Mouse (Mus musculus) liver (tissue): ENCODE data around the gene Tle2.

Source experiments
- DNase-seq: peaks from one replicate; pipeline ENCODE4 v3.0.0-alpha.2; 2020; ENCODE audit warnings: mixed read lengths

Gene Tle2

DNA sequence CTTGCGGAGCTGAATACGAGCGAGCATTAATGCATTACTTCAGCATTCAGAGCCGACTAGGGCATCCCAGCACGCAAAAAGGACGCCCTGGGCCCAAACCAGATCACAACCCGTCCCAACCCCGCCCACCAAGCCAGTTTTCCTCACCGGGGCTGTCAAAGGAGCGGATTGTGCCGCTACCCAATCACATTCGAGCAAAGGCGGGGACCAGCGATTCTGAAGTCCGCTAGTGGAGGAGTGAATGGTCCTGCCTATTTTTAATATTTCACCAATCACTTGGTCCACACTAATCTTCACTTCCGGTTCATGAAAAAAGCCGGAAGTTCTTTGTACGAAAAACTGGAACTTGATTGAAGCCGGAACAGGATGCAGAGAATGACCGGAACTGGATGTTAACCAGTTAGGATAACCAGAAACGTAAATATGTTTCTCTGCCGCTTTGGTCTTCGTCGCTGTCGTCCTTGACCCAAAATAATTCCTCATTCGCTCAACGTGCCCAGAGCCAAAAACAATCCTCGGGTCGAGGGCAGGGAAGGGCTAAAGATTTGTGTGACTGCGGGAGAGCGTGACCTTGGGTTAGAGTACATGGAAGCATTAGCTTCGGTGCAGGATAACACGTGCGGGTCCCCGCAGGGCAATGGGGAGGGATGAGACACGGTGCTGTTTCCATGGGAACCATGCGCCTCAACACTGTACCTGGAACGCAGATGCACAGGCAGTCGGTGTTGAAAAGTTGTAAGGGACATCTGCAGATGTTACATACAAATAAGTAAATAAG lies 31.8 kb downstream of the Tle2 start, which contains the start of gene BC025920:
BC025920 (plus strand) TSS at position 297 of the 778 bp plus-strand sequence.
- DNase-seq, result peak; percentile 97

GRCm38 (mm10) chr10:81608308-81608707 lies 33.9 kb downstream of the Tle2 start:
- no peak for DNase-seq

- DNase-seq, result no peak
These were observed 38.4 kb downstream of the Tle2 start for GRCm38 (mm10) chr10:81612779-81613178.

DNA sequence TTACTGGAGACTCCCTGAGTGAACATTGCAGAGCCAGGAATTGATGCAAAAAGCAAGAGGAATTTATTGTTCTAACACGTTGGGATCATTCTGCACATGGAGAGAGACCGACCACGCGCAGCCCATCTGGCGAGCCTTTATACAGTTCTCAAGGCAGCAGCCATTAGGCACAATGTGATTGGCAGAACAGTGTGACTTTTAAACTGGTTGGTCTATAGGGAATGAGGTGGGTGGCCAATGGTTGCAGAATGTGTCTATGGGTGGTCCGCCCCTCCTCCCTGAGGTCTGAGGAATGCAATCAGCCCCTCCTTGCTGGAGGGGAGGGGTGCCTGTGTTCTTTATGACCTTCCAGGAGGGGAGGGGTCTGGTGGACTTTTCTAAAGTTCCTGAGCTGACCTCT lies 41.1 kb downstream of the Tle2 start:
- DNase-seq, result no peak

- no peak for DNase-seq
These were observed 45.6 kb downstream of the Tle2 start for GRCm38 (mm10) chr10:81619976-81620375.

DNA sequence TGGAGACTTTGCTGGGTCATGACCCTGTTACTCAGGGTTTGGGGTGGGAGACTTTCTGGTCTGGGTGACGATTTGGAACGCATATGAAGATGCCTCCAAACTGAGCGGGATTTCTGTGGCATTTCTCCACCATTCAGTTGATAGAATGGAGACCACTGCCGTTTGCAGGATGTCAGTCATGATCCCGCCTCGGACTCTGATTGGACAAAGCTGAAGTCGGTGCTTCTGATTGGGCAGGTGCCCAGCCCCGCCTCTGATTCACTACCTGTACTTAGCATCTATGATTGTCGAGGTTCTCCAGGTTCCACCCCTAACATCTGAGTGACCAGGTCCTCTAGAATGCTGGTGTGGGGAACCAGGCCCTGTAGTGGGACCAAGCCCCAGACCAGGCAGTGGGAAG lies 46.4 kb downstream of the Tle2 start:
- no peak for DNase-seq

- DNase-seq, result peak; percentile 62
These were observed 49.1 kb downstream of the Tle2 start for GRCm38 (mm10) chr10:81623441-81623840.

GRCm38 (mm10) chr10:81626101-81626993 lies 52.0 kb downstream of the Tle2 start:
- DNase-seq, result peak; percentile 29

- peak; percentile 93 for DNase-seq
These were observed 52.9 kb downstream of the Tle2 start, which contains the start of gene Sirt6 for GRCm38 (mm10) chr10:81626994-81627835. Sirt6 (minus strand) TSS chr10:81627797.

GRCm38 (mm10) chr10:81627836-81628220 lies 53.5 kb downstream of the Tle2 start:
- DNase-seq, result no peak

- DNase-seq, result no peak
These were observed 54.0 kb downstream of the Tle2 start, which contains the start of gene Ankrd24 for GRCm38 (mm10) chr10:81628390-81628789. Ankrd24 (plus strand) TSS chr10:81628540.

GRCm38 (mm10) chr10:81633253-81634099 lies 59.1 kb downstream of the Tle2 start:
- DNase-seq, result peak; percentile 95

GRCm38 (mm10) chr10:81636338-81636737 lies 62.0 kb downstream of the Tle2 start:
- peak; percentile 52 for DNase-seq

GRCm38 (mm10) chr10:81638101-81638500 lies 63.7 kb downstream of the Tle2 start:
- no peak for DNase-seq
